Mouse (Mus musculus): ENCODE measurements around the gene Mier2.

Gene Mier2

DNA sequence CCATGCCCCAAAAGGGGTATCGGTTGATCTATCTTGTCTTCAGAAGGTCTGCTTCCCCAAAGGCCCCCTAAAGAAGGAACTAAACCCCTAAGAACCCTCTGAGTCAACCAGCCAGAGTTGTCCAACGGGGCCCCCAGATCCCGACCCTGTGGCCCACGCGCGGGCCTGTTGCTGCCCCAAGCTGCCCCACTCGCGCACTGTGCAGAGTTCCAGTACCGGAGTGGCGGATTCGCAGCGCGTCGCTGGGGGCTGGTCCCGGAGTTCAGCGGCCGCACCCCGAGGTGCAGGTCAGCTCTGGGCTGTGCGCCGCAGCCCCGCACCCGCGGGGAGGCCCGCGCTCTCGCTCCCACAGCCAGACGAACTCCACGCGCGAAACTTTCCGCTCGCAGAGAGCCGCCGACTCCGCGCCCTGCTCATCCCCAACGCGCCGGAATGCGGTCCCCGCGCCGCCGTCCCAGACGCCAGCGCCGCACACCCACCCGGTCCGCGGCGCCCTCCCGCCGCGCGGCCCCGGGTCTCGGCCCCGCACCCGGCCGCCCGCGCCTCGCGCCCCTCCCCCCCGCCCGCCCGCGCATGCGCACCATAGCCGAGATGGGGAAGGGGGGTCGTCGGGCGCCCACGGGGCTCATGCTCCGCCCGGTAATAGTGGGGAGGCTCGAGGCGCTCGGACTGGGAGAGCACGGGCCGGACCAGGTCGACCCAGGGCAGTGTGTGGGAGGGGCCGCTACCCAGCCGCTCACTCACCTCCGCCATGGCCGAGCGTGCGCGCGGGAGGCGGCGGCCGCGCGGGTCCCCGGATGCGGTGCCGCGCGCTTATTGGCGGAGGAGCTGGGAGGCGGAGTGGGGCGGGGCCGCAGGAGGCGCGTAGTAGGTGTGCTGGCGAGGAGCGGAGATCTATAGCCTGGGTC is at the start of gene Mier2:
TSS of gene Mier2 (minus strand) at position 870 of the 908 bp plus-strand sequence.
- DNase-seq: peak; percentile 91 to 95

DNA sequence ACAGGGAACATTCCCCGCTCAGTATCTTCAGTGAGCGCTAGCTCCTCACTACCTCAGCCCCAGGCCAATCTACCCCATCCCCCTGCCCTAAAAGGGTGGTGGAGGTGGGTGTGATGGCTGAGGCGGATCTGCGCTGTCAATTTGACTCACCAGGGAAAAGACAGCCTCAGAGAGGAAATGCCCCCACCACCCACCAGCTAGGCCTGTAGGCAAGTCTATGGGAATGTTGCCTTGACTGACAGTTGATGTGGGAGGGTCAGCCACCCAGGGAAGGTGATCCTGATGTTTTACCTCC is 42.9 kb upstream of the Mier2 start:
- DNase-seq: no peak

DNA sequence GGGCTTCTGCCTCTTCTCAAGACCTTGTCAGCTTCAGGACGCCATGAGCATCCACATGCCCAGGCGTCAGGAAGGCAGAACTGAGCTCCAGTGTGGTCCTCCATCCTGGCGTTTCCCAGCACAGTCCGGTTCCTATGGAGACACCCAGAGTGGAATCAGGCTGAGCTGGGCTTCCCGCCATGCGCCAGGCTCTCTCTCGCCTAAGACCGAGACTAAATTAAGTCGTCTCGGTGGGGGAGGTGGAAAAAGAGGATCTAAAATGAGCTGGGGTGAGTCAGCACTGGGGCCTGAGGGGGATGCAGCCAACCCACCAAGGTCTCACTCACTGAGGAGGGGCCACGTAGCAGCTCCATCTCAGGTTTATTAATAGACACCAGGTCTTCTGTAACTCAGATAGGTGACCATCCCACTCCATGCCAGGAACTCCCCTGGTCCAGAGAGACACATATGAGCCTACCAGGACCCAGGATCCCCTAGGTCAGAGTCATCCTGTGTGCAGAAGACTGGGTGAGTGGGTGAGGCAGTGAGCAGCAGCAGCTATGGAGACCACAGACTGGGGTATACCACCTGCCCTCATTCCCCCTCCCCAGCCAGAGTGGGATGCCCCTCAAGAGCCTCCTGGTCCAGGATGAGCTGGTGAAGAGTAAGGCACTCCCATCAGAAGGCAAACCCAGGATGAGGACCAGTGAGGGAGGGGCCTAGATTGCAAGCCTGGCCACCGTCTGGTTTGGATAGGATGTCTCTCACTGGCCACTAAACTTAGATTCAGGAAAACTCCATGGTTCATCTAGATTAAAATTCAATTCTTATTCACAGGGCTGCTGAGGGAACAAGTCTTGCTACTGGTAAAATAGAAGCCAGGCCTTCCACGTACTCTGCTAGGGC is 42.3 kb upstream of the Mier2 start:
- peak in 1 of 2 experiments; percentile 17 for DNase-seq

DNA sequence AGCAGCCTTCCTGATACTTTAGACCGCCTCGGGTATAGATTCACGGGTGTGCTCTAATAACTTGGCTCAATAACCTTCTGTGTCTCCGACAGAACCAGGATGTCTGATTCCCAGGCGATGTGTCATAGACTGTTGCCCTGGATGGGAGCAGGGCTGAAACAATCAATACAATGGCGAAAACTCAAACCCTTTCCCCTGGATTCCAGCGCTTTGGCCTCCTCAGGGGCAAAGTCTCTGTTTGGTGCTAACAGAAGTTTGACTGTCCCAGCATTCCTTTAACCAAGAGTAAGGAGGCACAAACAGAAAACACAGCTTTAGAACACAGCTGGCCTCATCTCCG is 40.6 kb upstream of the Mier2 start:
- no peak for DNase-seq

GRCm38 (mm10) chr10:79594872-79595589 is 40.0 kb upstream of the Mier2 start:
- peak; percentile 70 to 81 for DNase-seq

- DNase-seq: no peak
Measured at GRCm38 (mm10) chr10:79594111-79594510, 39.1 kb upstream of the Mier2 start.

DNA sequence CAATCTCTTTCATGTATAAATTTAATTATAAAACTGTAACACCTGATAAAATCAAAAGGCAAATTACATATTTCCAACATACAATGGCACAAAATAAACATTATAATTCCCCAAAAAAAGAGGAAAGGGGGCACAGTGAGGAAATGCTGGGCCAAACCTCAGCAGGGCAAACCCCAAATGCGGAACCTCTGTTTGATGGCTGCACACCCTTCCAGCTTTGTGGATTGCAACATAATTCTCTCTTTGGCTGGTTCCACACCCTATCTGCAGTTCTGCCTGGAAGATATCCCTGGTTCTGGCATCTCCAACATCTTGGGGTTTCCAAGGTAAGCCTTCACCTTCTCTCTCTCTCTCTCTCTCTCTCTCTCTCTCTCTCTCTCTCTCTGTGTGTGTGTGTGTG is 35.7 kb upstream of the Mier2 start:
- DNase-seq: no peak

GRCm38 (mm10) chr10:79587752-79588126 is 32.7 kb upstream of the Mier2 start:
- DNase-seq: no peak

GRCm38 (mm10) chr10:79587061-79587751 is 32.2 kb upstream of the Mier2 start, which contains the start of gene Theg:
Theg (minus strand) TSS chr10:79587331.
- DNase-seq: no peak

DNA sequence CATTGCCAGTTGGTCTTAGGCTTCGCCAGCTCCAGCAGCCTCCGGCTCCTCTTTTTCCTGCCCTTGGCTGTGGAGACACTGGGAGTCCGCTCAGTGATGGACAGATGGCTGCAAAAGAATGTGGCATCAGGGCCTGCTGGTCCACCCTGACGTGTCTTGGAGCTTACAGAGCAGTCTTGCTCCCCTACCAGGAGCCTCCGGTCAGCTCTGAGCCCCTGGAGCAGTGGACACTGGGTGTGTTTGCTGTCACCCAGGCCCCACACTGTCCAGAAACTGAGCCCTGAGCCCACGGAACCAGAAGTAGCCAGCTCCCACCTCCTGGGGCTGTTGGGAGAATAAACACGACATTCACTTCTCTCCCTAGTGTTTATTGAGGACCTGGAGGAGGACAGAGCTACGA is 31.2 kb upstream of the Mier2 start:
- peak; percentile 33 to 37 for DNase-seq

DNA sequence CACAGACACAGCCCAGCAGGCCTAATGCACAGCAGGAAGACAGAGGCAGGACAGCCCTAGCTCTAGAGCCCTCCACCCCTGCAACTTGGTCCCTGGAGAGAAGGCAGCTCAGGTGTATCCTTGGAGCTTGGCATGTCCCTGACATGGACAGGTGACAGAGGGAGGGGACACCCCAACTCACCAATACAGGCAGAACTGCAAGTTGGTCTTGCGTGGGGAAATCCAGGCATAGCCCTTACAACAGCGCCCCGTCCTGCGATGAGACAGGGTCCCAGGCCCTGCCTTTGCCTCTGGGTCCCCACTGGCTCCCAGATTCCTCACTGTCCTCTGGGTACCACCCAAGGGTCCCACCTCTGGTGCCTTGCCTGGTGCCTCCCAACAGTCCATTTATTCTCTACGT is 30.7 kb upstream of the Mier2 start:
- DNase-seq: no peak

DNA sequence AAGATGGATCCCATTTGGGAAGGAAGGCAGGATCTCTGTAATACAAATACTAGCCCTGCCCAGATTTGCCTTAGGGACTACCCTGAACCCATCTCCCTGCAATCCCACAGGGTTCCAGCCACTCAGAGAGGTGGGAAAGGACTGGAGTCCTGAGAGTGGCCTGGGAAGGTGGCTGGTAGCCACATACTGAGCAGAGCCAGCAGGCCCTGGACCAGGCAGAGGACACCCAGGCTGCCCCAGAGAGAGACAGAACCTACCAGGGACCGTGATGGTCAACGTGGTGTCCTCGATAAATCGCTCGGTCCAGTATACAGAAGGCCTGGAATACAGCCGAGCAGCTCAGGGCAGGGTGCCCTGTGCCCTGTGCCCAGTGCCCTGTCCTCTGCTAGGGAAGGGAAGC is 30.1 kb upstream of the Mier2 start:
- DNase-seq: no peak

GRCm38 (mm10) chr10:79584426-79584825 is 29.4 kb upstream of the Mier2 start:
- no peak for DNase-seq

DNA sequence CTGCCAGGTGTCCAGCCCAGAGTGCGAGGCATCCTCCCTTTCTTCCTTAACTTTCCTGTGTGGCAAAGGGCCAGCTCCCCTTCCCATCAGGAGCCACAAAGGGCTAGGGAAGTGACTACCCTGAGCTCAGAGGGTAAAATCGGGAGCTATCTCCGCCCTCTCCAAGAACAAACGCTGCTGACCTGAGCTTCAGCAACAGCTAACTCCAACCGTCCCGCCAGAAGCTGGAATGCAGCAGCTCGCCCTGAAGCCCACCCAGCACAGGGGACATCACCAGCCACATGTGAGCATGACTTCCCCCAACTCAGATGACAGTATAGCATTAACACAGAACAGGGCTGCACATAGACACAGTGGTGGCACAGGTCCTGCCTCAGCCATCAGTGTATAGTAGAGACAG is 29.0 kb upstream of the Mier2 start:
- DNase-seq: no peak

GRCm38 (mm10) chr10:79581501-79581900 is 26.5 kb upstream of the Mier2 start:
- DNase-seq: no peak

DNA sequence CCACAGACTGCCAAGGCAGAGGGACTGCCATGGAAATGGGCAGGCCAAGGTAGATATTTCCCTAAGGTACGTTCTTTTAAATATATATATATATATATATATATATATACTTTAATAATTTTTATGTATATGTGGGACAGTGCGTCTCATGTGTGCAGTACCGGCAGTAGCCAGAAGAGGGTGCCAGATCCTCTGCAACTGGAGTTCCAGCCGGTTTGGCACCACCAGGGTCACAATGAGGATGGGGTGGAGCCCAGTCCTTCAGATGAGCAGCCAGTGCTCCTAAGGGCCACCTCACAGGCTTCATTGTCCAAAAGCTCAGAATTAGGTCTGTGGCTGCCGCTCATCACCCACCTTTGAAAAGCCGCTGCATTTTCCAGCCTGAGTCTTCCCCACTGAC is 25.8 kb upstream of the Mier2 start:
- peak; percentile 42 to 65 for DNase-seq

GRCm38 (mm10) chr10:79580356-79580755 is 25.4 kb upstream of the Mier2 start:
- no peak for DNase-seq

DNA sequence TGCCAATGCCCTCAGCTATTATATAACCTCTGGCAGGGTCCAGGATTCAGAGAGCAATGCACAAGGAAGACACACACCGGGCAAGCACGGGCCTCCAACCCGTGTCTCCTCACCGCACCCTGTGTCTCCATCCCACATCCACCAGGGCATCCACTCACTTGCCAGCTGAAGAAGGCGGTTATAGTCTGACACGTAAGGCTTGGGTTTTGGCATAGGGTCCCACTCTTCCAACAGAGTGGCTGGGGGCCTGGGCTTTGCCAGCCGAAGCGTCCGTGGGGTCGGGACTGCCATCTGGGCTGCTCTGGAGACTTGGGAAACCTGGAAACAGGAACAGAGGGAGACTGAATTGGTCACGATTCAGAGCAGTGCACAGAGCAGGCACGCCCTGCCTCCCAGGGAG is 24.8 kb upstream of the Mier2 start:
- DNase-seq: no peak

GRCm38 (mm10) chr10:79578891-79579290 is 23.9 kb upstream of the Mier2 start:
- DNase-seq: no peak

GRCm38 (mm10) chr10:79578276-79578675 is 23.3 kb upstream of the Mier2 start:
- no peak for DNase-seq

DNA sequence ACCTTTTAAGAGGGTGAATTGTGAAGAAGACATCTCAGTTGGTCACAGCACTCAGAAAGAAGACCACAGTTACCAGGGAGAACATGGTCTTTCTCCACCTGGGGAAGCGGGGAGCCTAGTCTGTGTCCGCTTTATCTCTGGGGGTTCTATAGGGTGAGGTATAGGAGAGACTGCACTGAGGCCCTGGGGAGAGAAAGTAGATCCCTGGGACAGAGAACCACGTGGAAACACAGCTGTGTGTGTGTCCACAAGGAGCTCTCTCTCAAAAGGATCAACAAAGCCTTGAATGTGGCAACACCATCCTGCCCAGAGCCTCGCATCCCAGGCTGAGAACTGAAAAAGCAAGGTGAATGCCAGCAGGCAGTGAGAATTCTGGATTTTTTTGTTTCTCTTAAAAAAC is 22.4 kb upstream of the Mier2 start:
- no peak for DNase-seq

GRCm38 (mm10) chr10:79575754-79576153 is 20.8 kb upstream of the Mier2 start:
- no peak for DNase-seq

- DNase-seq: no peak
Measured at GRCm38 (mm10) chr10:79574796-79575195, 19.8 kb upstream of the Mier2 start.
